Mouse (Mus musculus): ENCODE measurements around the gene Olfr272. TPM values are rescaled to one million over a fixed set of nuclear protein-coding genes. Genes with fewer than 3 reads are reported as not detected.

The Olfr272 gene
- polyA plus RNA-seq (2012; rRNA removed) = 0.03 TPM in 1 of 2 replicates, not detected in the other

GRCm38 (mm10) chr4:52919078-52919477, at the start of gene Olfr272:
Olfr272 (minus strand) TSS chr4:52919178.

DNA sequence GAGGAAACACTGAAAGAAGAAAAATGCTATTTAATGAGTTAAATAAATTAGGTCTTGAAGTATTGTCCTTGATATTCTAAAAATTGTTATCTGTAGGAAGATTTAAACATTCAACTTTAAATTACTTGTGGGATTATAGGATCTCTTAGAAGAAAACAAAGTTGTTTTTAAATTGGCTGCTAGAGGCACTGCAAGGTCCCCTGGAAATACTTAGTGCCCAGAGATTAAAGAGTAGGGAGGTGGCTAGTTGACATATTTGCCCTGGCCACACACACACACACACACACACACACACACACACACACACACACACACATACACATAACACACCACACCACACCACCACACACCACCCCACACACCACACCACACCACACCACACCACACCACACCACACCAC, 45.3 kb upstream of the Olfr272 start, which contains the start of gene Olfr270:
Gene Olfr270, plus strand, starts transcription at position 301 of the 400 bp plus-strand sequence.

Other genes starting within 250 kb of the Olfr272 start
- gene Olfr275, start 104.6 kb downstream of the Olfr272 start, polyA plus RNA-seq (2012; rRNA removed) = not detected in 2 replicates
- not detected in 2 replicates for gene Olfr273, start 59.9 kb downstream of the Olfr272 start, polyA plus RNA-seq (2012; rRNA removed)
- gene Olfr270, start 45.4 kb upstream of the Olfr272 start, polyA plus RNA-seq (2012; rRNA removed) = not detected in 2 replicates
- gene Nipsnap3a, start 70.1 kb upstream of the Olfr272 start, polyA plus RNA-seq (2012; rRNA removed) = not detected in 2 replicates
- 20.6 and 27.8 TPM in 2 replicates for gene Nipsnap3b, start 92.7 kb upstream of the Olfr272 start, polyA plus RNA-seq (2012; rRNA removed)
- 17.1 and 20.1 TPM in 2 replicates for gene Abca1, start 240.7 kb upstream of the Olfr272 start, polyA plus RNA-seq (2012; rRNA removed)